Mouse (Mus musculus): ENCODE measurements at regions not wholly inside any gene's neighbourhood (a gene's known extent, or its start where the extent isn't known, plus 50 kb on each side); places are given as distances from the start of the nearest gene placed in this dataset.

GRCm38 (mm10) chr2:72637881-72638620 is 162.1 kb downstream of the Cdca7 start:
- Histone ChIP-seq H3K4me1 (ENCODE audit: control insufficient read depth, insufficient read depth, low read length) (no peaks in the 10 kb centered on the region), H3K27me3 (replicated peaks; ENCODE audit: control insufficient read depth, insufficient read depth, low read length) (peaks cover 2% of the 10 kb centered on the region; the same call in 1 of the 2 replicates), H3K36me3 (ENCODE audit: control insufficient read depth, insufficient read depth, low read length) (no peaks in the 10 kb centered on the region), H3K27ac (ENCODE audit: insufficient read depth, low read depth, low read length) (no peak overlapping the region), H3K4me3 (ENCODE audit: insufficient read depth, low read depth, low read length) (no peak overlapping the region)
- WGBS, result 66% methylated on average over 9 of the region's 9 CpGs
- DNase-seq, result no peak
- TF ChIP-seq CTCF (conservative IDR thresholded peaks at IDR 0.05; ENCODE audit: insufficient read depth, insufficient read length, low read depth, low read length) (0 out of 2 replicates have a peak, but pooled peaks have one; percentile 7), POLR2A (IDR thresholded peaks at IDR 0.05; ENCODE audit: low read depth, low read length) (no peak)

- H3K4me1 ChIP-seq (ENCODE audit: control insufficient read depth, insufficient read depth, low read length), result no peaks in the 10 kb centered on the region
- no peak overlapping the region for H3K27ac ChIP-seq (ENCODE audit: insufficient read depth, low read depth, low read length)
- TF ChIP-seq POLR2A (IDR thresholded peaks at IDR 0.05; ENCODE audit: low read depth, low read length), result no peak
- no peak for TF ChIP-seq CTCF (conservative IDR thresholded peaks at IDR 0.05; ENCODE audit: insufficient read depth, insufficient read length, low read depth, low read length)
- no peak for DNase-seq
- no peaks in the 10 kb centered on the region for H3K36me3 ChIP-seq (ENCODE audit: control insufficient read depth, insufficient read depth, low read length)
- 66% methylated on average over 4 of the region's 4 CpGs for WGBS
- H3K27me3 ChIP-seq (replicated peaks; ENCODE audit: control insufficient read depth, insufficient read depth, low read length), result peaks cover 2% of the 10 kb centered on the region; the same call in 1 of the 2 replicates
- no peak overlapping the region for H3K4me3 ChIP-seq (ENCODE audit: insufficient read depth, low read depth, low read length)
These were observed 163.1 kb downstream of the Cdca7 start for GRCm38 (mm10) chr2:72639022-72639421.

- Histone ChIP-seq H3K27ac (ENCODE audit: insufficient read depth, low read depth, low read length) (no peak overlapping the region), H3K36me3 (ENCODE audit: control insufficient read depth, insufficient read depth, low read length) (no peaks in the 10 kb centered on the region), H3K4me1 (ENCODE audit: control insufficient read depth, insufficient read depth, low read length) (no peaks in the 10 kb centered on the region), H3K27me3 (replicated peaks; ENCODE audit: control insufficient read depth, insufficient read depth, low read length) (no peaks in the 10 kb centered on the region), H3K4me3 (ENCODE audit: insufficient read depth, low read depth, low read length) (no peak overlapping the region)
- DNase-seq, result no peak
- TF ChIP-seq POLR2A (IDR thresholded peaks at IDR 0.05; ENCODE audit: low read depth, low read length) (no peak), CTCF (conservative IDR thresholded peaks at IDR 0.05; ENCODE audit: insufficient read depth, insufficient read length, low read depth, low read length) (no peak)
These were observed 165.3 kb downstream of the Cdca7 start for GRCm38 (mm10) chr2:72641228-72641627.

- DNase-seq, result no peak
- no peaks in the 10 kb centered on the region for H3K36me3 ChIP-seq (ENCODE audit: control insufficient read depth, insufficient read depth, low read length)
- no peaks in the 10 kb centered on the region for H3K4me1 ChIP-seq (ENCODE audit: control insufficient read depth, insufficient read depth, low read length)
- TF ChIP-seq CTCF (conservative IDR thresholded peaks at IDR 0.05; ENCODE audit: insufficient read depth, insufficient read length, low read depth, low read length) (no peak), POLR2A (IDR thresholded peaks at IDR 0.05; ENCODE audit: low read depth, low read length) (no peak)
- no peaks in the 10 kb centered on the region for H3K27me3 ChIP-seq (replicated peaks; ENCODE audit: control insufficient read depth, insufficient read depth, low read length)
- WGBS, result 64% methylated on average over 10 of the region's 10 CpGs
- H3K4me3 ChIP-seq (ENCODE audit: insufficient read depth, low read depth, low read length), result no peak overlapping the region
- H3K27ac ChIP-seq (ENCODE audit: insufficient read depth, low read depth, low read length), result no peak overlapping the region
These were observed 168.3 kb downstream of the Cdca7 start for GRCm38 (mm10) chr2:72644151-72644843.

- no peak for TF ChIP-seq POLR2A (IDR thresholded peaks at IDR 0.05; ENCODE audit: low read depth, low read length)
- TF ChIP-seq CTCF (conservative IDR thresholded peaks at IDR 0.05; ENCODE audit: insufficient read depth, insufficient read length, low read depth, low read length), result no peak
- Histone ChIP-seq H3K27ac (ENCODE audit: insufficient read depth, low read depth, low read length) (no peak overlapping the region), H3K27me3 (replicated peaks; ENCODE audit: control insufficient read depth, insufficient read depth, low read length) (no peaks in the 10 kb centered on the region), H3K36me3 (ENCODE audit: control insufficient read depth, insufficient read depth, low read length) (no peaks in the 10 kb centered on the region), H3K4me1 (ENCODE audit: control insufficient read depth, insufficient read depth, low read length) (no peaks in the 10 kb centered on the region), H3K4me3 (ENCODE audit: insufficient read depth, low read depth, low read length) (no peak overlapping the region)
- no peak for DNase-seq
- WGBS, result 75% methylated on average over 5 of the region's 5 CpGs
These were observed 171.7 kb downstream of the Cdca7 start for GRCm38 (mm10) chr2:72647642-72648041.

- Histone ChIP-seq H3K4me3 (ENCODE audit: insufficient read depth, low read depth, low read length) (no peak overlapping the region), H3K36me3 (ENCODE audit: control insufficient read depth, insufficient read depth, low read length) (no peaks in the 10 kb centered on the region), H3K27me3 (replicated peaks; ENCODE audit: control insufficient read depth, insufficient read depth, low read length) (no peaks in the 10 kb centered on the region), H3K27ac (ENCODE audit: insufficient read depth, low read depth, low read length) (no peak overlapping the region), H3K4me1 (ENCODE audit: control insufficient read depth, insufficient read depth, low read length) (no peaks in the 10 kb centered on the region)
- DNase-seq, result no peak
- 49% methylated on average over 5 of the region's 5 CpGs for WGBS
- no peak for TF ChIP-seq POLR2A (IDR thresholded peaks at IDR 0.05; ENCODE audit: low read depth, low read length)
- TF ChIP-seq CTCF (conservative IDR thresholded peaks at IDR 0.05; ENCODE audit: insufficient read depth, insufficient read length, low read depth, low read length), result no peak
These were observed 172.3 kb downstream of the Cdca7 start for GRCm38 (mm10) chr2:72648294-72648693.

- Histone ChIP-seq H3K4me1 (ENCODE audit: control insufficient read depth, insufficient read depth, low read length) (no peaks in the 10 kb centered on the region), H3K27me3 (replicated peaks; ENCODE audit: control insufficient read depth, insufficient read depth, low read length) (no peaks in the 10 kb centered on the region), H3K4me3 (ENCODE audit: insufficient read depth, low read depth, low read length) (no peak overlapping the region), H3K36me3 (ENCODE audit: control insufficient read depth, insufficient read depth, low read length) (no peaks in the 10 kb centered on the region), H3K27ac (ENCODE audit: insufficient read depth, low read depth, low read length) (no peak overlapping the region)
- TF ChIP-seq POLR2A (IDR thresholded peaks at IDR 0.05; ENCODE audit: low read depth, low read length) (no peak), CTCF (conservative IDR thresholded peaks at IDR 0.05; ENCODE audit: insufficient read depth, insufficient read length, low read depth, low read length) (peak; percentile 33; the same call in 1 of the 2 replicates)
- DNase-seq, result peak; percentile 35
- WGBS, result 54% methylated on average over 9 of the region's 9 CpGs
These were observed 179.9 kb downstream of the Cdca7 start for GRCm38 (mm10) chr2:72655864-72656263.
